Mouse (Mus musculus): ENCODE results near the gene Evx2.
A peak's percentile ranks its signal among the peaks of the same experiment; 100 is the strongest.

The Evx2 gene

GRCm38 (mm10) chr2:74659507-74660005, at the start of gene Evx2:
Evx2 (minus strand) TSS chr2:74659557.
- DNase-seq (ENCODE audit: low spot score), result no peak

GRCm38 (mm10) chr2:74708676-74709075, 49.3 kb upstream of the Evx2 start:
- no peak for DNase-seq (ENCODE audit: low spot score)

- no peak for DNase-seq (ENCODE audit: low spot score)
Measured at GRCm38 (mm10) chr2:74707599-74707998, 48.2 kb upstream of the Evx2 start.

- no peak for DNase-seq (ENCODE audit: low spot score)
Measured at GRCm38 (mm10) chr2:74706393-74706960, 47.1 kb upstream of the Evx2 start.

GRCm38 (mm10) chr2:74705467-74706089, 46.2 kb upstream of the Evx2 start:
- DNase-seq (ENCODE audit: low spot score), result no peak

GRCm38 (mm10) chr2:74704999-74705466, 45.7 kb upstream of the Evx2 start:
- no peak for DNase-seq (ENCODE audit: low spot score)

GRCm38 (mm10) chr2:74704393-74704998, 45.1 kb upstream of the Evx2 start, which contains the start of gene Hoxd8:
Hoxd8 (plus strand) TSS chr2:74704615.
- peak; percentile 71 for DNase-seq (ENCODE audit: low spot score)

GRCm38 (mm10) chr2:74703720-74704392, 44.5 kb upstream of the Evx2 start:
- no peak for DNase-seq (ENCODE audit: low spot score)

- no peak for DNase-seq (ENCODE audit: low spot score)
Measured at GRCm38 (mm10) chr2:74703317-74703716, 44.0 kb upstream of the Evx2 start.

GRCm38 (mm10) chr2:74702820-74703219, 43.5 kb upstream of the Evx2 start:
- DNase-seq (ENCODE audit: low spot score), result no peak

GRCm38 (mm10) chr2:74701949-74702819, 42.8 kb upstream of the Evx2 start:
- DNase-seq (ENCODE audit: low spot score), result peak; percentile 89

GRCm38 (mm10) chr2:74700546-74701112, 41.3 kb upstream of the Evx2 start:
- no peak for DNase-seq (ENCODE audit: low spot score)

- DNase-seq (ENCODE audit: low spot score), result no peak
Measured at GRCm38 (mm10) chr2:74699664-74700545, 40.5 kb upstream of the Evx2 start.

GRCm38 (mm10) chr2:74699053-74699430, 39.7 kb upstream of the Evx2 start:
- no peak for DNase-seq (ENCODE audit: low spot score)

- no peak for DNase-seq (ENCODE audit: low spot score)
Measured at GRCm38 (mm10) chr2:74698201-74699052, 39.1 kb upstream of the Evx2 start.

GRCm38 (mm10) chr2:74697567-74698121, 38.3 kb upstream of the Evx2 start, which contains the start of gene Hoxd9:
Hoxd9 (plus strand) TSS chr2:74697727.
- no peak for DNase-seq (ENCODE audit: low spot score)

GRCm38 (mm10) chr2:74696442-74697335, 37.3 kb upstream of the Evx2 start:
- no peak for DNase-seq (ENCODE audit: low spot score)

Data from ovary, postnatal 14 days (tissue).